Mouse (Mus musculus): Measurements from ENCODE around the gene Lrrc29. TPM values are rescaled to one million over a fixed set of nuclear protein-coding genes. Genes with fewer than 3 reads are reported as not detected.

Lrrc29 gene
- total RNA-seq, 1 experiment from 2014 or later = 7.4 TPM

DNA sequence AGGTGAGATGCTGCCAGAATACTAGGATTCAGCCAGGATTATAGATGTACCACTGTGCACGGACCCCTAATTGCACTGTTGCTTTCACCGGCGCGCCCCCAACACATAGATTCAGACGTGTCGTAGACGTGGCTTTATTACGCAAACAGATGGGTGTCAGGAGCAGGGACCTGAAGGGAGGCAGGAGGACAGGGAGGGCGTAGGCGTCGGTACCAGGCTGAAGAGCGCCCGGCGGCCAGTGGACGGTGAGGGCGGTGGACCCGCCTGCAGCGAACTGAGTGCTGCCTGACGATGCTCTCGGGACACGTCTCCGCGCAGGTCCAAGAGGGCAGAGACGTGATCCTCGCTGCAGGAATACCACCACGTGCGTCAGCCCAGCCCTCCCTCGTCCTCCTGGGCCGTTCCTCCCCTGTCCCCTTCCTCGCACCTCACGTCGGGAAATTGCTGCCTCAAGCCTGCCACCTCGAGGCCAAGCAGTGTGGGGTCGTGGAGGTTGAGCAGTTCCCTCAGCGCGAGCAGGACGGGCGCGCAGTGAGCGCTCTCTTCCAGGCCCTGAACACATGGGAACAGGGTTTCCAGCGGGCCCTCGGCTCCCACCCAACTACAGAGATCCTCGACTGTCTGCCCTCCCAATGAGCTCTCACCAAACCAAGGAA is 36.1 kb downstream of the Lrrc29 start, which contains the start of gene 4931428F04Rik:
4931428F04Rik (minus strand) TSS at position 60 of the 656 bp plus-strand sequence.
- DNase-seq = peak; percentile 53

DNA sequence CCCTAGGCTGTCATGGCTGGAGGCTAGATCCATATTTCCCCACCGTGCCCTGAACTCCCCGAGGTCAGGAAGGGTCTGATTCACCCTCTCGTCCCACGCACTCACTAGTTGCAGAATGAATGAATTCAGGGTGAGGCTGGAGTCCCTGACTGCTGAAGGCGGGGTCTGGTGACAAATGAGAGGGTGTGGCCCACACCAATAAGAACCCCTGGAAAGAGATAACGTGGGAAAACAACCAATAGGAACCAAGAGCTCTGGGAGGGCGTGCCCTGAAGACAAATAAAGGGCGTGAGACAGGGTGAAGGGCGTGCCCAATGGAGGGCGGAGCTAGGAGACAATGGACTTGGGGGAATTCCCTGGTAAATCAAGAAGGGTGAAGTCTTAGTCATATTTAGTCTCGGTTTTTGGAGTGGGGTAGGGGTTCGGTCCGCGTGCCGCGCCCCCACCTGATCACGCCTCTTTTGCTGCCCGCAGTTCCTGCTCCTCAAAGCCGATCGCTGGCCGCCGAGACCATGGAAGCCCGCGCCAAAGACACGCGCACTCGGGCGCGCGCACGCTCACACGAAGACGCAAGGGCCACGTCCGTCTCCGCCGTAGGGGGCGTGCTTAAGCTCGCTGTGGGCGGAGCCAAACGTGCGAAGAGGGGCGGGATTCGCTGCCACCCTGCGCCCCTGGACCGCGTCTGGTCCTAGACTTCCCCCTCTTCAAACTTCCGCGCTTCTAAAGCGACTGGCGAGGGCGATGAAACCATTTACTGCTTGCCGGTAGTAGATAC is 36.9 kb downstream of the Lrrc29 start:
- DNase-seq = peak; percentile 92

DNA sequence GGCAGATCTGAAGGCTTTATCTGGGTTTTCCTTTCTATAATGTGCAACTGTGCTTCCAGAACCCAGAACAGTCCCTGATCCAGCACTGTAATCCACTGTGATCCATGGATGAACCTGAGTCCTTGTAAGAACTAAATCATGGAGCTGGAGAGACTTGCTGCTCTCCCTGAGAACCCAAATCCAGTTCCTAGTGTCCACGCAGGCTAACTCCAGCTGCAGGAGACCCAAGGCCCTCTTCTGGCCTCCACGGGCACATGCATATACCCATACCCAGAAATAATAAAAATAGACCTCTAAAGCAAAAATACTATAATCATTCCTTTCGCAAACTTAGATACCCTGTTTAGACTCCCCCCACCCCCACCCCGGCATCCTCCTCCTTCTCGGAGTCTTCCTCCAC is 37.8 kb downstream of the Lrrc29 start:
- no peak for DNase-seq

DNA sequence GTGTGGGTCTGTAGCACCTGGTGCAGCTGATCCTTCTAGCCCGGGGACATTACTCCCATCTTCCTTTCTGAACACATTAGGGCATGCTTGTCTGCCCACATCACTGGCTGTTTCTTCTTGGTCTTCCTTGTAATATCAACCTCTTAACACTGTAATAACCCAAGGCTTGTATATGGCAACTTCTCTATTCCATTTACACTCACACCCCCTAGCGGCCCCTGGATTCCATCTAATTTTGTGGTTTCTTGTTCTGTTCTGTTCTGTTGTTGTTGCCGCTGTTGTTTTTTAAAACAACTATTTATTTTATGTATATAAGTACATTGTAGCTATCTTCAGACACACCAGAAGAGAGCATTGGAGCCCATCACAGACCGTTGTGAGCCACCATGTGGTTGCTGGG is 39.2 kb downstream of the Lrrc29 start:
- no peak for DNase-seq

DNA sequence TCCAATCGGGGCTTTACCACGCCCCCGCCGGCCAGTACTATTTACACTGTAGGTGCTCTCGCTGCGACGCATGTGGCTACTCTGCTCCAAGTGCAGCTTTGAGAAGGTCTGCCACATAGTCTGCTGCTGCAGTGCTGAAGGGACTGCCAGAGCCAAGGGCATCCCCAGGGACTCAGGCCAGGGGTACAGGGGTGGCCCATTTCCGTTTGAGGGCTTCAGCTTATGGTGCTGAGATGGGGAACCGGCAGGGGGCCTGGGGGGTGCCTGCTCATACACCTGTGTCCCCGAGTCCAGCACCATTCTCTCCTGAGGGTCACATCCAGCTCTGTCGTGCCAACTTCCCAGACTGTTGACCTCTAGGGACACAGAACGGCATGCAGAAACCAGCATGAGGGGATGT is 40.6 kb downstream of the Lrrc29 start:
- DNase-seq = no peak

DNA sequence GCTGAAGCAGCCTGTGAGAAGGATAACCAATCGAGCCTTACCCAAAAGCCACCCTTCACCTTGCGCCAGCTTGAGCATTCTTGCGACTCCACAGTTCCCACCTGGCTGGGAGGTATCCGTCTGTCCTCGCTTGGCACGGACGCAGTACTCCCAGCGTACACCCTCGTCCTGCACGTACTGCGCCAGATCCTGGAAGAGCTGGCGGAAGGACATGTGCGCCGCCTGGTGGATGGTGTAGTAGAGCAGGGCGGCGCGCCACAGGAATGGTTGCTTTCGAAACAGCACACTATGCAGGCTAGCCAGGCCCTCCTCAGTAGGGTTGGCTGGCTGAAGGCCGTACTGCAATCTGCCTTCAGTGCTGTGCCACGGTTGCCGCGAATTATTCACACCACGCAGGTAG is 43.0 kb downstream of the Lrrc29 start:
- peak; percentile 79 for DNase-seq

DNA sequence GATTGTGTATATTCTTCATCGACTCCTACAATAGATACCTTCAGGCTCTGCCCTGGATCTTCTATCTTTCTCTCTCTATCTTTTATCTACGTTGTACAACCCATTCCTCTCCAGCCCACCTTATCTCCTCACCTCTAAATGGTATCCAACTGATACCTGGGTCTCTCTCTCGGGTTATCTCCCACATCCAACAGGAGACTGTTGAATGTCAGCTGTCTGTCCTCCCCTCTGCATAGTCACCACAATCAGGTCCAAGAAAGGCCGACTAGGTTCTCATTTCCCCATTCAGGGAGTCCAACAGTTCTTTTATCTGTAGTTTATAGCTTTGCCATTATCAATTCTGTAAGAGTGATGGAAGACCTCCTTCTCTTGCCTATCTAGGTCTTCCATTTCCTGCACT is 43.8 kb downstream of the Lrrc29 start:
- no peak for DNase-seq

- no peak for DNase-seq
Measured at GRCm38 (mm10) chr8:105281821-105282220, 44.3 kb downstream of the Lrrc29 start.

GRCm38 (mm10) chr8:105280567-105280966 is 45.5 kb downstream of the Lrrc29 start:
- DNase-seq = no peak

GRCm38 (mm10) chr8:105278911-105279334 is 47.2 kb downstream of the Lrrc29 start:
- DNase-seq = peak; percentile 91

DNA sequence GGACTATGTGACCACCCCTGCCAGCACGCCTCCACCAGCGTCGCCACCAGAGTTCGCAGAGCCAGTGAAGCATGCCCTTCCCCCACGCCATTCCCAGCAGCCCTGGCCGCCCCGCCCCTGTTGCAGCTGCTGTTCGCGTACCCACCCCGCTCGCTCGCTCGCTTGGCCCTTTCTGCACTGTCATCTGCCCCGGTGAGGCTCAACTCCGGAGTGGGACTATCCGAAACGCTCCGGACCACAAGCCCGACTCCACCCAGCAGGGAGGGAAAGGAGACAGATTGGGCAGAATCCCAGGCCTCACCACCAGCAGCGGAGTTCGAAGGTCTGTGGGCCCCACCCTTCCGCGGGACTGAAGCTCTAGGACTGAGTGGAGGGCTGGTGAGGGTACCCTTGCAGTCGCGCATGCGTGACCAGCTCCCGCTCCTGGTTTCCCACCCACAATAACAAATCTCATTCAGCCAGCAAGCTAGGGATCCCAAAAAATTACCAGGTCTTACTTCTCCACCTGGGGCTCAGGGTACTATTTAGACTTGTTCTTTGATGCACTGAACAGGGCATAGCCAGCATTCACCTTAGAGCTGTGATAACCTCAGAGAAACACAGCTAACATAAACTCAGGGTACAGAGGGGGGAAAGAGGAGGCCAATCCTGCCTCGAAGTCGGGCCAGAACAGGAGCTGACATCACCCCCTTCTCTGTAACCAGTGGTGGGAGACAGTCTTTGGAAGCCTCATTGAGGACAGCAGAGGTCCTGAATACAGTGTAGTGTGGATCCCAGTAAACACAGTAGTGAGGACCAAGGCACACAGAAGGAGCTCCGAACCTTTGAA is 49.6 kb downstream of the Lrrc29 start:
- peak; percentile 66 for DNase-seq

GRCm38 (mm10) chr8:105275840-105276239 is 50.2 kb downstream of the Lrrc29 start, which contains the start of gene Nol3:
Gene Nol3 (plus strand): TSS chr8:105276140.
- DNase-seq = no peak

DNA sequence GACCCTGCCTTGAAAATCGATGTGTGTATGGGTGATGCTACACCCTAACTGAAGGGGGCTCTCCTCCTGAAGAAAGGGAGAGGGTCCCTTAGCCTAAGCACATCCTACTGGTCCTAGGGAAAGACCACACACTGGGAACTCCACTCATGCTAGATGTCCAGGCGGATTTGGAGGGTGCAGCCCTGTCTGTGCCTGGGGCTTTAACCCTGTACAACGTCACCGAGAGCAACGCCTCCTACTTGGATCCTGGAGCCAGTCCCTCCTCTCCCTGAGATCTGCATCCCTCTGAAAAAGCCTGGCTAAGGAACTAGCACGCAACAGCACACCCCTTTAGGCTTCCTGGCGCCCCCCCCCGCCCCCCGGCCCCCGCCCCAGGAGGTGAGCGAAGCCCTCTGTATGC is 50.7 kb downstream of the Lrrc29 start:
- no peak for DNase-seq

DNA sequence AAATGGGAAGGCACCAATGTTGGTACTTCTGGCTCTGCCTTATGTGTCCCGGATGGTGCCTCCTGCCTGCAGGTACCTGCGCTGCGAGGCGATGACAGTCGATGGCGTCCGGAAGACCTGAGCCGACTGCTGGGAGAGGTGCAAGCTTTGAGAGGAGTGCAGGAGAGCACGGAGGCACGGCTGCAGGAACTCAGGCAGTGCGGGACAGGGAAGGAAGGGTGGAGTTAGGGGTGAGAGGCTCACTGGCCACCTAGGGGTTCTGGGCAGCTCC is 55.2 kb downstream of the Lrrc29 start:
- no peak for DNase-seq

- DNase-seq = no peak
Measured at GRCm38 (mm10) chr8:105270101-105270915, 55.8 kb downstream of the Lrrc29 start.

DNA sequence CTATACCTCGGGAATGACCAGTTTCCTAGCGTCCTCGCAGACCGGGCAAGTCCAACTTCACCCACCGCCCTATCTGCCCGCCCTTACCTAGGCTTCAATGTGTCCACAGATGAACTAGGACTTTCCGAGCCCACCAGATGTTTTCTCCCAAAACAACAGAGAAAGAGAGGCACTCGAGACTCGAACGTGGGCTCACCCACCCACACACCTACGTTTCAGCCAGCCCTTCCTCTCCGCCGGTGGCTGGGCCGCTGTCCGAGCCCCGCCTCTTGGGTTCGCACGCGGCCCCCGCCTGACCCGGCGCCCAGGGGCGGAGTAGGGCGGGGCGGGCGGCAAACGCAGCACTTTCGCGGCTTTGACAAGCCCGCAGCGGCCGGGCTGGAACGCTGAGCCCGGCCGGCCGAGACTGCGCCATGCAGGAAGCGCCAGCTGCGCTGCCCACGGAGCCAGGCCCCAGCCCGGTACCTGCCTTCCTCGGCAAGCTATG is 56.6 kb downstream of the Lrrc29 start, which contains the start of gene Hsf4:
Hsf4 (plus strand) TSS at position 341 of the 487 bp plus-strand sequence.
- DNase-seq = peak; percentile 76

DNA sequence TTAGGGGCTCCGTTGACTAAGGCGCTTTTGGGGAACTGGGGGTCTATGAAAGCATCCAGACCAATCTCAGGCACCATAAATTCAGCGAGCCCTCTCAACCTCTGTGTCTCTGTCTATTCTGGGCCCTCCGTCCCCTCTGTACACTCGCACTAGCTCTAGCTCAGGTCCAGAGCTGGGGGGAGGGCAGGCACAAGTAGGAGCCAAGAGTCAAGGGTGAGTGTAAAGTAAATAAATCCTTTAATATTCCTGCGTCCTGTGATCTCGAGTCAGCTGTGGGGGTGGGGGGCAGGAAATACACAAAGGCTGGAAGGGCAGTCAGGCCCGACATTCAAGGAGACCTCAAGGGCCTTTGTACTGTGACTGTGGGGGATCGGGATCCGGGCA is 57.0 kb downstream of the Lrrc29 start:
- no peak for DNase-seq

- DNase-seq = no peak
Measured at GRCm38 (mm10) chr8:105268342-105269074, 57.6 kb downstream of the Lrrc29 start.

GRCm38 (mm10) chr8:105266775-105267174 is 59.3 kb downstream of the Lrrc29 start:
- DNase-seq = no peak

- no peak for DNase-seq
Measured at GRCm38 (mm10) chr8:105265128-105265527, 61.0 kb downstream of the Lrrc29 start.
